Mouse (Mus musculus) embryonic facial prominence, embryonic 14.5 days (tissue): ENCODE results near the gene Erap1. TPM values are rescaled to one million over a fixed set of nuclear protein-coding genes. Genes with fewer than 3 reads are reported as not detected.
"Not testable (repeated sequence)": the region's sequence is repeated elsewhere in the genome, so short reads cannot be mapped to it uniquely, and the experiment has no call there.

Experiments
- ATAC-seq: fragments of 200-750 bp; cut with Nextera tagmentation; 2 replicates; pipeline ENCODE4 v1.8.0; 2017; ENCODE audit warnings: low read depth, moderate number of reproducible peaks, moderate TSS enrichment
- DNase-seq: peaks from one replicate; pipeline ENCODE4 v3.0.0-alpha.2; 2015; ENCODE audit warnings: low spot score
- H3K27ac ChIP-seq: fragments of 300-500 bp; sonication (generic); replicated peaks from 2 replicates; pipeline ENCODE4 v1.5.1; 2014; ENCODE audit warnings: low read depth, mild to moderate bottlenecking, low read length, moderate library complexity
- H3K27me3 ChIP-seq: fragments of 300-500 bp; sonication (generic); replicated peaks from 2 replicates; pipeline ENCODE4 v1.6.1; 2014; ENCODE audit warnings: low read length; ENCODE audit not compliant: control insufficient read depth, insufficient read depth
- H3K36me3 ChIP-seq: fragments of 300-500 bp; sonication (generic); 2 replicates; pipeline ENCODE4 v1.6.1; 2014; ENCODE audit warnings: low read length, mixed read lengths; ENCODE audit not compliant: control insufficient read depth, insufficient read depth
- H3K4me1 ChIP-seq: fragments of 300-500 bp; sonication (generic); 2 replicates; pipeline ENCODE4 v1.6.1; 2014; ENCODE audit warnings: antibody characterized with exemption, low read length; ENCODE audit not compliant: control insufficient read depth, insufficient read depth
- H3K4me2 ChIP-seq: fragments of 300-500 bp; sonication (generic); 2 replicates; pipeline ENCODE4 v1.6.1; 2014; ENCODE audit warnings: low read depth, mild to moderate bottlenecking, low read length, moderate library complexity, mixed read lengths
- H3K4me3 ChIP-seq: fragments of 300-500 bp; sonication (generic); 2 replicates; pipeline ENCODE4 v1.5.1; 2014; ENCODE audit warnings: low read depth, mild to moderate bottlenecking, low read length
- H3K9ac ChIP-seq: fragments of 300-500 bp; sonication (generic); 2 replicates; pipeline ENCODE4 v1.6.1; 2014; ENCODE audit warnings: low read depth, mild to moderate bottlenecking, low read length, moderate library complexity, mixed read lengths
- H3K9me3 ChIP-seq: fragments of 300-500 bp; sonication (generic); 2 replicates; pipeline ENCODE4 v1.6.1; 2016; ENCODE audit warnings: low read length; ENCODE audit not compliant: control insufficient read depth
- WGBS: fragments of 180-500 bp; shearing (Covaris S2); extraction: QIAGEN DNeasy Blood & Tissue Kit; methylation state at CpG from one replicate; pipeline ENCODE4 v1.1.7; 2014; 5-methylcytosine and 5-hydroxymethylcytosine counted together
- polyA plus RNA-seq: library from polyadenylated mRNA; unstranded; fragments of >200 nt; fragmentation: Nextera tagmentation; extraction: Ambion mirVana; gene quantifications from 2 replicates; pipeline ENCODE4 v1.2.1, GENCODE M21; 2014

Erap1 gene
- polyA plus RNA-seq = 13.8 and 15.4 TPM in 2 replicates

GRCm38 (mm10) chr13:74638793-74639711, at the start of gene Erap1:
Erap1 (plus strand) TSS chr13:74639568.
- 1% methylated on average over 12 of the region's 12 CpGs for WGBS

DNA sequence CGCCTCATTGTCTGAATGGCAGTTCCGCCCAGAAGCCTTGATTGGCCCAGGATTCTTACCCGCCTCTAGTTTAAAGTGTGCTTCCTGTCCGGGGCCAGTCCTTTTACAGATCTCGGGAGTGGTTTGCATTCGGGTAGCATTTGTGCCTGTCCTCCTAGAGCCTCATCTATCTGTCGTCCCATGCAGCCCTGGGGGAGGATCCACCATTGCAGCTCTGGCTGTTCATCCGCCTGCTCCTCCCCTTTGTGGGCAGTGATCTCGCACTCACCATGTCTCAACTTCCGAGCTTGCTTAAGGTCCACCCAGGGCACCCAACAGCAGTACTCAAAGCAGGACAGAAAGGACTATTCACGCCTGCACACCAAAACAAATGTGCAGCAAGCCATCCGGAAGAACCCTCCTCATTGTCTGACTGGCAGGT, 48.0 kb upstream of the Erap1 start:
- not testable (repeated sequence) for H3K27me3 ChIP-seq, H3K9ac ChIP-seq, ATAC-seq, H3K9me3 ChIP-seq, H3K4me1 ChIP-seq, H3K4me3 ChIP-seq, H3K36me3 ChIP-seq, DNase-seq, H3K27ac ChIP-seq, H3K4me2 ChIP-seq
- 61% methylated on average over 12 of the region's 12 CpGs for WGBS

More at GRCm38 (mm10) chr13:74638793-74639711, at the start of gene Erap1:
- no peaks in the 10 kb centered on the region; the same call in 1 of the 2 replicates for H3K4me1 ChIP-seq
- H3K36me3 ChIP-seq = no peaks in the 10 kb centered on the region
- peak within 1 kb of the TSS; percentile 78 for H3K4me2 ChIP-seq
- H3K27ac ChIP-seq = peak within 1 kb of the TSS; percentile 90
- DNase-seq (peak; percentile 91), ATAC-seq (peak; percentile 69)
- H3K9me3 ChIP-seq = no peaks in the 10 kb centered on the region
- no peaks in the 10 kb centered on the region for H3K27me3 ChIP-seq
- H3K4me3 ChIP-seq = peak within 1 kb of the TSS; percentile 73
- peak within 1 kb of the TSS; percentile 93 for H3K9ac ChIP-seq

GRCm38 (mm10) chr13:74591828-74592227, 47.5 kb upstream of the Erap1 start:
- not testable (repeated sequence) for H3K27me3 ChIP-seq, ATAC-seq, H3K4me1 ChIP-seq, H3K27ac ChIP-seq, H3K9ac ChIP-seq, H3K4me3 ChIP-seq, DNase-seq, H3K9me3 ChIP-seq, H3K36me3 ChIP-seq, H3K4me2 ChIP-seq
- WGBS = 79% methylated on average over 2 of the region's 2 CpGs

DNA sequence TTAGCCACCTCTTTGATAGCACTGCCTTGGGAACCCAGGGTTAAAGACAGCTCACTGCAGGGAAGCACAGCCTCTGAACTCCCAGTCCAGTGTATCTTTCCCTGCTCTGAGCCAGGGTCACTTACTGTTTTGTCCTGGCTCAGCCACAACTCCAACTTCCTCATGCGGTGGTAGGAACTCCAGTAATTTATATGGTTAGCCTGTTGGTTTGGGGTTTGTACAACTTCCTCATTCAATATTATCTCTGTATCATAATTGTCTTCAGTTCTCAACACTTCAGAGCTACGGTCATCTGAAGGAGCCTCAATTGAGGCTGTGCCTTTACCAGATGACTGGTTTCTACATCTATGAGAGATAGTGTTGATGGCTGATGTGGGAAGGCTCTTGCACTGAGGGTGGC, 42.3 kb upstream of the Erap1 start:
- not testable (repeated sequence) for H3K4me3 ChIP-seq, DNase-seq, H3K4me2 ChIP-seq, H3K4me1 ChIP-seq, ATAC-seq, H3K36me3 ChIP-seq, H3K27me3 ChIP-seq, H3K27ac ChIP-seq, H3K9ac ChIP-seq, H3K9me3 ChIP-seq
- 84% methylated on average over 2 of the region's 2 CpGs for WGBS

DNA sequence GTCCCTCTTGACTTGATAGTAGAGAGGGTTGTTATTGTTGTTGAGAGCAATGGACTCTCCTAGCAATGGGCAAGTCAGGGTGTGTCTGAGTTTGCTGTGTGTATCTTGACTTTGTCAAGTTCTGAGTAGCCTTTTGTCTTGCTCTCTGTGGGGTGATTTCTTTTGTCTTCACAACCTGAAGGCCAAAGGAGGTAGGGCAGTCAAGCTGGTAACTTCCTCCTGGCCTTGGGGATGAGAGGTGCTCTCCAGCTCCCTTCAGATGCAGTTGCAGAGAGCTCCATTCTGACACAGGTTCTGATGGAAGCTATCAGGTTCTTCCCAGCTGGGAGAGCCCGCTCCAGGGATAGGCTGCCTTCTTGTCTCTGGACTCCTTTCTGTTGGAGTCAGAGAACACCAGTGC, 37.6 kb upstream of the Erap1 start:
- not testable (repeated sequence) for H3K4me3 ChIP-seq, DNase-seq, H3K27me3 ChIP-seq, ATAC-seq, H3K27ac ChIP-seq, H3K9me3 ChIP-seq, H3K4me1 ChIP-seq, H3K9ac ChIP-seq, H3K4me2 ChIP-seq
- H3K36me3 ChIP-seq = peaks cover 18% of the 10 kb centered on the region
- WGBS = no CpG with 5 or more reads among the region's 1 CpGs

DNA sequence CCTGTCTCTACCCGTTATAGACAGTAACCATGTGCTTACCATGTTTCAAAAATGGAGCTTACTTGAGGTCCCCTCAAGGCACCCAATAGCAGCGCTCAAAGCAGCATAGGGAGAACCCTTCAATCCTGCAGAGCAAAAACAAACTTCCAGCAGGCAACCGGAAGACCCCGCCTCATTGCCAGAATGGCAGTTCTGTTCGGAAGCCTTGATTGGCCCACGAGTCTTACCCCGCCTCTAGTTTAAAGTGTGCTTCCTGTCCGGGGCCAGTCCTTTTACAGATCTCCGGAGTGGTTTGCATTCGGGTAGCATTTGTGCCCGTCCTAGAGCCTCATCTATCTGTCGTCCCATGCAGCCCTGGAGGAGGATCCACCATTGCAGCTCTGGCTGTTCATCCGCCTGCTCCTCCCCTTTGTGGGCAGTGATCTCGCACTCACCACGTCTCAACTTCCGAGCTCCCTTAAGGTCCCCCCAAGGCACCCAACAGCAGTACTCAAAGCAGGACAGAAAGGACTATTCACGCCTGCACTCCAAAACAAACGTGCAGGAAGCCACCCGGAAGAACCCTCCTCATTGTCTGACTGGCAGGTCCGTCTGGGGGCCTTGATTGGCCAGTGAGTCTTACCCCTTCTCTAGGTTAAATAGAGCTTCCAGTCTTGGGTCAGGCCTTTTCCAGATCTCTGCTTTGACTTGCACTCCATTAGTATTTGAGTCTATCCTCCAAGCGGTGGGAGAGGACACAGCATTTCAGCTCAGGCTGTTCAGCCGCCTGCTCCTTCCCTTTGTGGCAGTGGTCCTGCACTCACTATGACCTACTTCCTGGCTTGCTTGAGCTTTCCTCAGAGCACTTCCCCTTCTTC, 22.0 kb upstream of the Erap1 start:
- peak overlapping the region; percentile 89 for H3K27ac ChIP-seq
- peak overlapping the region; percentile 56 for H3K4me2 ChIP-seq
- H3K9ac ChIP-seq = peak overlapping the region; percentile 67
- peak; percentile 95 for DNase-seq
- not testable (repeated sequence) for H3K36me3 ChIP-seq, H3K9me3 ChIP-seq, H3K4me1 ChIP-seq, H3K27me3 ChIP-seq
- peak; percentile 98 for ATAC-seq
- WGBS = 16% methylated on average over 22 of the region's 22 CpGs
- H3K4me3 ChIP-seq = peak overlapping the region; percentile 50

- WGBS = 58% methylated on average over 1 of the region's 1 CpGs
- no peaks in the 10 kb centered on the region for H3K36me3 ChIP-seq
- H3K9ac ChIP-seq = no peak overlapping the region
- H3K4me1 ChIP-seq = no peaks in the 10 kb centered on the region
- no peak for ATAC-seq
- no peak overlapping the region for H3K27ac ChIP-seq
- H3K4me3 ChIP-seq = no peak overlapping the region
- no peaks in the 10 kb centered on the region for H3K27me3 ChIP-seq
- no peak for DNase-seq
- no peaks in the 10 kb centered on the region for H3K9me3 ChIP-seq
- H3K4me2 ChIP-seq = no peak overlapping the region
Measured at GRCm38 (mm10) chr13:74632327-74632726, 7.0 kb upstream of the Erap1 start.

GRCm38 (mm10) chr13:74632857-74633256, 6.5 kb upstream of the Erap1 start:
- Histone ChIP-seq H3K9ac (no peak overlapping the region), H3K9me3 (no peaks in the 10 kb centered on the region), H3K27me3 (no peaks in the 10 kb centered on the region), H3K4me2 (no peak overlapping the region), H3K4me1 (no peaks in the 10 kb centered on the region), H3K36me3 (no peaks in the 10 kb centered on the region), H3K4me3 (no peak overlapping the region), H3K27ac (no peak overlapping the region)
- ATAC-seq (no peak), DNase-seq (no peak)
- WGBS = 77% methylated on average over 3 of the region's 3 CpGs
